Mouse (Mus musculus) heart, postnatal 0 days (tissue): ENCODE results near the gene Prtg.

Source experiments
- CTCF ChIP-seq: IDR thresholded peaks from 2 replicates; pipeline ENCODE4 v1.5.1; 2016; ENCODE audit warnings: antibody characterized with exemption, control low read depth, low read depth
- EP300 ChIP-seq: IDR thresholded peaks from 2 replicates; pipeline ENCODE4 v1.6.1; 2016; ENCODE audit warnings: antibody characterized with exemption, low read depth

- TF ChIP-seq CTCF (no peak), EP300 (no peak)
These were observed 155.3 kb downstream of the Prtg start for GRCm38 (mm10) chr9:72961959-72962358.
